Mouse (Mus musculus) ES-Bruce4 (cell line): ENCODE measurements at regions not wholly inside any gene's neighbourhood (a gene's known extent, or its start where the extent isn't known, plus 50 kb on each side); places are given as distances from the start of the nearest gene placed in this dataset.

Source experiments
- H3K27ac ChIP-seq: 2 replicates; pipeline ENCODE4 v1.5.1; 2012; ENCODE audit warnings: low read length, inconsistent platforms; ENCODE audit not compliant: insufficient read depth
- H3K27me3 ChIP-seq: 2 replicates; pipeline ENCODE4 v1.6.1; 2012; ENCODE audit warnings: mild to moderate bottlenecking, low read length, inconsistent platforms; ENCODE audit not compliant: control insufficient read depth, poor library complexity, insufficient read depth, severe bottlenecking
- H3K36me3 ChIP-seq: 2 replicates; pipeline ENCODE4 v1.6.1; 2012; ENCODE audit warnings: inconsistent platforms, mild to moderate bottlenecking, low read length, moderate library complexity; ENCODE audit not compliant: control insufficient read depth, poor library complexity, insufficient read depth, severe bottlenecking
- H3K4me1 ChIP-seq: one replicate; pipeline ENCODE4 v1.8.1; 2011; ENCODE audit warnings: low read length; ENCODE audit not compliant: control insufficient read depth, insufficient read depth
- H3K4me3 ChIP-seq: 2 replicates; pipeline ENCODE4 v1.5.1; 2011; ENCODE audit warnings: low read depth, mild to moderate bottlenecking, low read length
- H3K9ac ChIP-seq: 2 replicates; pipeline ENCODE4 v1.6.1; 2012; ENCODE audit warnings: low read depth, mild to moderate bottlenecking, inconsistent platforms; ENCODE audit not compliant: poor library complexity, severe bottlenecking
- H3K9me3 ChIP-seq: replicated peaks from 2 replicates; pipeline ENCODE4 v1.6.1; 2012; ENCODE audit warnings: mild to moderate bottlenecking, low read length, inconsistent platforms; ENCODE audit not compliant: control insufficient read depth, poor library complexity, insufficient read depth, severe bottlenecking
- CTCF ChIP-seq: IDR thresholded peaks from one replicate; pipeline ENCODE4 v1.8.1; 2011; ENCODE audit warnings: low read depth, low read length
- EP300 ChIP-seq: IDR thresholded peaks from 2 replicates; pipeline ENCODE4 v1.6.1; 2011; ENCODE audit warnings: low read depth, low read length; ENCODE audit not compliant: insufficient read depth
- POLR2A ChIP-seq: IDR thresholded peaks from one replicate; pipeline ENCODE4 v1.8.1; 2011; ENCODE audit warnings: low read length; ENCODE audit not compliant: insufficient read depth

GRCm38 (mm10) chr13:6751599-6751998 lies 103.0 kb upstream of the Pfkp start:
- no peaks in the 10 kb centered on the region for H3K4me1 ChIP-seq
- H3K36me3 ChIP-seq: no peaks in the 10 kb centered on the region
- no peaks in the 10 kb centered on the region for H3K27me3 ChIP-seq
- TF ChIP-seq EP300 (no peak), CTCF (no peak), POLR2A (no peak)
- no peaks in the 10 kb centered on the region for H3K9me3 ChIP-seq
- no peak overlapping the region for H3K4me3 ChIP-seq
- no peak overlapping the region for H3K27ac ChIP-seq
- H3K9ac ChIP-seq: no peak overlapping the region

GRCm38 (mm10) chr13:6751149-6751548 lies 102.6 kb upstream of the Pfkp start:
- no peak overlapping the region for H3K9ac ChIP-seq
- TF ChIP-seq POLR2A (no peak), CTCF (no peak), EP300 (no peak)
- no peak overlapping the region for H3K27ac ChIP-seq

GRCm38 (mm10) chr13:6741916-6742315 lies 93.3 kb upstream of the Pfkp start:
- H3K9ac ChIP-seq: no peak overlapping the region
- no peaks in the 10 kb centered on the region for H3K36me3 ChIP-seq
- no peaks in the 10 kb centered on the region for H3K27me3 ChIP-seq
- H3K27ac ChIP-seq: no peak overlapping the region
- no peaks in the 10 kb centered on the region for H3K4me1 ChIP-seq
- H3K4me3 ChIP-seq: no peak overlapping the region
- TF ChIP-seq EP300 (no peak), POLR2A (no peak)
- no peaks in the 10 kb centered on the region for H3K9me3 ChIP-seq

More at GRCm38 (mm10) chr13:6751149-6751548, 102.6 kb upstream of the Pfkp start:
- Histone ChIP-seq H3K27me3 (no peaks in the 10 kb centered on the region), H3K9me3 (no peaks in the 10 kb centered on the region), H3K4me1 (no peaks in the 10 kb centered on the region), H3K36me3 (no peaks in the 10 kb centered on the region), H3K4me3 (no peak overlapping the region)

- Histone ChIP-seq H3K27ac (no peak overlapping the region), H3K9ac (no peak overlapping the region), H3K4me1 (no peaks in the 10 kb centered on the region), H3K27me3 (no peaks in the 10 kb centered on the region), H3K36me3 (no peaks in the 10 kb centered on the region), H3K4me3 (no peak overlapping the region), H3K9me3 (no peaks in the 10 kb centered on the region)
- no peak for TF ChIP-seq POLR2A
- TF ChIP-seq EP300: no peak
- no peak for TF ChIP-seq CTCF
Observed at GRCm38 (mm10) chr13:6736984-6737566, 88.5 kb upstream of the Pfkp start.
